Mouse (Mus musculus) thymus, postnatal 0 days (tissue): ENCODE results near the gene Hist1h4c. TPM values are rescaled to one million over a fixed set of nuclear protein-coding genes. Genes with fewer than 3 reads are reported as not detected.
A peak's percentile ranks its signal among the peaks of the same experiment; 100 is the strongest.
"Not testable (repeated sequence)": the region's sequence is repeated elsewhere in the genome, so short reads cannot be mapped to it uniquely, and the experiment has no call there.

Source experiments
- DNase-seq: peaks from one replicate; pipeline ENCODE4 v3.0.0-alpha.2; 2015; ENCODE audit warnings: low spot score
- polyA plus RNA-seq: library from polyadenylated mRNA; unstranded; fragments of >200 nt; fragmentation: Nextera tagmentation; extraction: Ambion mirVana; gene quantifications from 2 replicates; pipeline ENCODE4 v1.2.1, GENCODE M21; 2015

Gene Hist1h4c
- polyA plus RNA-seq, 1 experiment from 2014 or later = 29.5 TPM

DNA sequence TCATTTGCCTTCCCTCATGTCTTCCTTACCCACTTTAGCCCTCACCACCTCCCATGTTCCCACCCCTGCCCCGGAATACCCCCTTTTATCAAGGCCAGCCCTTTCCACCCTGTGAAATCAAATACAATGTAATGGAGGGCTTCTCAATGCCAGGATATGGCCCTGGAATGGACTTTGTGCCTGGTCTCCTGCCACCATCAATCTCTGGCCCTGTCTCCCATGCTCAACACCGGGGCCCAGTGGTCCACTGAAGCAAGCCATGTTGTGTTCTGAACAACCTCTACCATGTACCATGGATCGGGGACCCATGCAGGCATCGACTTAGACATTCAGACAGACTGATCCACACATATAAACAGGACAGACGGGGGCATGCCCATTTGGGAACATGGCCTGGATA is 31.5 kb upstream of the Hist1h4c start:
- DNase-seq = no peak

DNA sequence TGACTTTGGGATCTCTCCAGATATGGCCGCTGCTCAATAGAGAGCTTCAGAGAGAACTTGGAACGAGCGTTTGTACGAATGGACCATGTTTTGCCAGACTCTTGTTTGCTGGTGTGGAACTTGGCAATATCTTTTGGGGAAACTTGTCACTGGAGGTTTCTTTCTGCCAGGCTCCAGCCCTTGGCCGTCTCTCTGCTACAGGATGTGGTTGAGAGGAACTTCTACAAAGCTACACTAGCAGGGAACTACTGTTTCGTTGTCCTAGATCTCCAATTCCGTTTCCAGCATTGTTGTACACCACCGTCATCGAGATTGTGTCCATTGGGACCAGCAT is 30.9 kb upstream of the Hist1h4c start:
- peak; percentile 63 for DNase-seq

GRCm38 (mm10) chr13:23728472-23729191 is 30.4 kb upstream of the Hist1h4c start:
- no peak for DNase-seq

DNA sequence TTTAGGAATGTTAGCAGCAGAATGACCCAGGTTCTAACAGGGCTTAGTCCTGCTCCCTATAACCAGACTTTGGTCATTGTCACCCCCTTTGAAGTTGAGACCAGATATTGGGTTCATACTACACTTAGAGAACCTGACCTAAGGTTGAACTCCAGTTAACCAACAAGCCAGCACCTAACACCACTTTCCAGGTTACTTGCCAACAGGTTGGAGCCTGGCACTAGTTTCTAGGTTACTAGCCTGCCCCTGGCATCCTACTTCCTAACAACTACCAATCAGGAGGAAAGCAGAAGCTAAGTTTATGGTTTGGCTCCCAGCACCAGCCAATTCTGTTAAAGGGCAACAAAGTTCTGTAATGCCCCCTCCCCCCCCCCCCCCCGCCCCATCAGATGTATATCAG is 27.0 kb upstream of the Hist1h4c start:
- DNase-seq = no peak

- no peak for DNase-seq
Observed at GRCm38 (mm10) chr13:23724239-23724638, 26.0 kb upstream of the Hist1h4c start.

DNA sequence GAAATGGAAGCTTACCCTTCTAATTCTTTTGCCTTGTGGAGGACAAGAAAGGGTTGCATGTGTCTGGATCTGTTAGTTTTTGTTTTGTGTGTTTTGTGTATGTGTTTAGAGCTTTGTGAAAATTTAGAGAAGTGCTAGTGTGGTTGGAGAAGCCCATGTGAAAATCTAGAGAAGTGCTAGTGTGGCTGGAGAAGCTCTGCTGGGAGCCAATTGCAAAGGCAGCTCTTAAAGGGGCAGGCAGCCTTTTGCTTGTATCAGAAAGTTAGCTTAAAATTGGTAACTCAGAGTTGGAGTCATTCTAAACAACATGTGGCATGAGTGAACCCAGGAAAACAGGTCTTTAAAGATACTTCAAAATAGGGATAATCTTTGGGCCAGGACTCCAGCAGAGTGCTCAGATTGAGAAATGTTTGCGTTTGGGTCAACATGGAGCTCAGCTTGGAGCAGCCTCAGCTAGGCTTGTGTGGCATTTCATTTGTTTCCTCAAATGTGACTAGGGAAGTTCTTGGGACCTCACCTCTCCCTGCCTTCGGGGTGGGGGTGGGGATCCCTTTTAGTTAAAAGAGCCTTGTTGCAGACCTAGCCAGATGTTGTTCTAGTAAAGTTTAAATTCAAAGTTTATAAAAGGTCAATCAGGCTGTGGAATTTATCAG is 19.5 kb upstream of the Hist1h4c start:
- not testable (repeated sequence) for DNase-seq

DNA sequence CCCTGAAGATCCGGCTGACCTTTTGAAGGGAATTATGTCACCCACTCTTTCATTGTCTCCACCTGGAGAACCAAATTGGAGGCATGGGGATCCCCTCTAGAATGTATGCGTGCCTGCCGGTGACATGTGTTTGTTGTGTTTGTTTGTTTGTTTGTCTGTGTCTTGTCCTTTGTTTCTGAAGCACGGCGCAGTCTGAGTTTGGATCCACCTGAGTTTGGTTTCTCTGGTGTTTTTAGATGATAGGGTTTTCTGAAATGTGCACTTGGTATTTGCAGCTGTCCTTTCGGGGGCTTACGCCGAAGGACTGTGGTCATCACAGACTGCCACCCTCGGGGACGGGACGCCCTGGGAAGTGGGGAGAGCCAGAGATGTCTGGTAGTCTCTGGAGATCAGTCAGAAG is 18.9 kb upstream of the Hist1h4c start:
- DNase-seq = no peak

DNA sequence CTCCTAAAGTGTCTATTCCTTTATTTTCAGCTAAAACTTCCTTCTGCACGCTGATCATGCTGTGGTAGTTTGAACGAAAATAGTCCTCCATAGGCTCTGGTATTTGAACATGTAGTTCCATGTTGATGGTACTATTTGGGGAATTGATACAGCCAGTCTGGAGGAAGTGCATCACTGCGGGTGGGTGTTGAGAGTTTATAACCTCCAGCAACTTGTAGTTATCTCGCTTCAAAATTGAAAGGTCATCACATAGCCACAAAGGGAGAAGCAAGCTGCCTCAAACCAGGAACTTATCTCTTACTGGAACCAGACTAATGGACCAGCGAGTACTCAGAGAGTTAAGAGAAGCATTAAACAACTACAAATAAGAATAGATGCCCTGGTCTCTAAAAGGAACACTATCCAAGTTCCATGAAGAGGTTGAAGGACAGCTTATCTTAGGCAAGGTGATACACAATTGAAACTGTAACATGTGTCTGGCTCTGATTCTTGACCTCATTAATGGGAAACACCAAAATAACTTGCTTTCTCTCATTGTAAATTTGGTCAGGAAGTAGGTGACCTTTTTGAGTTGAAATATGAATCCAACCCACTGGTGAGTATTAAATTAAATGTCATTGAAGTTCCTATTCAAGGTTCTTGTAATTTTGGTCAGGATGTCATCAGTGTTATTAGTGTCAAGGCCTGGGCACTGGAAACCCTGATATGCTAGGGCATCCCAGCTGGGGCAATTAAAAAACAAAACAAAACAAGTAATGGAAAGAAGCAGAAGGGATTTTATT is 18.2 kb upstream of the Hist1h4c start:
- DNase-seq = no peak

DNA sequence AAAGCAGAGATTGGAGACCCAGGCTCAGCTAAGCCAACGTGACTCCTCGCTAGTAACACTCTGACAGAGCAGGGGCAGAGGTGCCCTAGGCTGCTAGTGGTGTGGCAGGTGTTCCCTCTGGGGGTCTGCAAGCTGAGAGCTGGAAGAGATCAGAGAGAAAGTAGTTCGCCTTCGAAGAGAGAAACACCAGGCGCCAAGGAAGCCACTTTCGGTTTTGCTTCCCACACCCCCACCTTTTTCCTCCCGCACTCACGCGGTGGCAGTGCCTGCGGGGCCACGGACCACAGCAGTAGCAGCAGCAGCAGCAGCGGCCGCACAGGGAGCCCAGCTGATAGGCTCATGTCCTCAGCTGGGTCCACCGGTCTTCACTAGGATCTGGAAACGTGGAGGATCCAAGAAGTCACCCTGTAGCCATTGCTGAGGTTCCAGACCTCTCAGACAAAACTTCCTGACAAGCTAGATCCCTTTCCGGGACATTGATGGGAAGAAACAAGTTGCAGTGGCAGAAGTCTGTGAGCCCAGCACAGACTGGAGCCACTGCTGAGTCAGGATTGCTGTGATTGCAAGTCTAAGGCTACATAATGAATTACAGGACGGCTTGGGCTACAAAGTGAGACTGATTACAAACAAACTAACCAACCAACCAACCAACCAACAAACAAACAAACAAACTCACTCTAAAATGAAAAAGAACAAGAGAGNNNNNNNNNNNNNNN is 12.3 kb upstream of the Hist1h4c start, which contains the start of gene Hfe:
TSS of gene Hfe (minus strand) at position 481 of the 716 bp plus-strand sequence.
- DNase-seq = peak; percentile 82

GRCm38 (mm10) chr13:23709714-23710373 is 11.6 kb upstream of the Hist1h4c start:
- no peak for DNase-seq

GRCm38 (mm10) chr13:23708654-23709053 is 10.4 kb upstream of the Hist1h4c start:
- no peak for DNase-seq

- no peak for DNase-seq
Observed at GRCm38 (mm10) chr13:23708041-23708440, 9.8 kb upstream of the Hist1h4c start.

DNA sequence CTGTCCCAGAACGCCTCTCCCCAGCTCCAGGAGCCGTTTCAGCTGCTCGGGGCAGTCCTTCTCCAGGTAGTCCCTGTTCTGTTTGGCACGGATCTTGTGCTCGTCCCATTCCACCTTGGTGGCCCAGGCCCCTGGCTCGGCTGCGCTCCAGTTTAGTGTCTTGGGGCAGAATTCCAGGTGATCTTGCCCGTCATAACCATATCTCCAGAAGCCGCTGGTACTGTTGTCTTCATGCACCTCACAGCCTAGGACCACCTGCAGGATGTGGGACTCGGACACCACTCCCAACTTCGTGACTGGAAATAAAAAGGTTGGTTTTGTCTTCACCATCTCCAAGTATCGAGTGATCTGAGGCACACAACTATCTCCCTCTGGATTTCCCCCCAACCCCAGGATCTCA is 8.5 kb upstream of the Hist1h4c start:
- no peak for DNase-seq

DNA sequence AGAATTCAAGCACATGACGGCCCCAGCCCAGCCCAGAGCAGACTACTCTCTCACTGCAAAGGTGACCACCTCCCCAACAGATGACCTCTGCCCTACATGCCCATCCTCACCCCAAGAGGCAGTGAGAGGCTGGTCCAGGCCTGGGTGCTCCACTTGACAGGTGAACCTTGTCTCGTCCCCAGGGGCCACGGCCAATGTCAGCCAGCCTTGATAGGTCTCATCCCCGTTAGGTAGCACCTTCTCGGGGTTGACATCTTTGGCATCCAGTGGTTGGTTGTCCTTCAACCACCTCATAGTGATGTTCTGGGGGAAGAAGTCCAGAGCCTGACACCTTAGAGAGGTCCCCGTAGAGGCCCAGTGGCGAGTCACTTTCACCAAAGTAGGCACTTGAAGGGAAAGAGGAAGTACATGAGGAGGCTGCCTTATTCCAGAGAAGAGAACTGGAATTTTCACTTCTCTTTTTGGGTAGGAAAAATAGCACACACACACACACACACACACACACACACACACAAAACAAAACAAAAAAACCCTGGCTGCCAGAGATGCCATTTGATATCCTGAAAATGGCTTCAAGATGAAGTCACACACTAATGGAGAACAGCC is 7.6 kb upstream of the Hist1h4c start:
- DNase-seq = no peak

GRCm38 (mm10) chr13:23702801-23703200 is 4.5 kb upstream of the Hist1h4c start:
- not testable (repeated sequence) for DNase-seq

GRCm38 (mm10) chr13:23702220-23702619 is 4.0 kb upstream of the Hist1h4c start:
- DNase-seq = no peak

DNA sequence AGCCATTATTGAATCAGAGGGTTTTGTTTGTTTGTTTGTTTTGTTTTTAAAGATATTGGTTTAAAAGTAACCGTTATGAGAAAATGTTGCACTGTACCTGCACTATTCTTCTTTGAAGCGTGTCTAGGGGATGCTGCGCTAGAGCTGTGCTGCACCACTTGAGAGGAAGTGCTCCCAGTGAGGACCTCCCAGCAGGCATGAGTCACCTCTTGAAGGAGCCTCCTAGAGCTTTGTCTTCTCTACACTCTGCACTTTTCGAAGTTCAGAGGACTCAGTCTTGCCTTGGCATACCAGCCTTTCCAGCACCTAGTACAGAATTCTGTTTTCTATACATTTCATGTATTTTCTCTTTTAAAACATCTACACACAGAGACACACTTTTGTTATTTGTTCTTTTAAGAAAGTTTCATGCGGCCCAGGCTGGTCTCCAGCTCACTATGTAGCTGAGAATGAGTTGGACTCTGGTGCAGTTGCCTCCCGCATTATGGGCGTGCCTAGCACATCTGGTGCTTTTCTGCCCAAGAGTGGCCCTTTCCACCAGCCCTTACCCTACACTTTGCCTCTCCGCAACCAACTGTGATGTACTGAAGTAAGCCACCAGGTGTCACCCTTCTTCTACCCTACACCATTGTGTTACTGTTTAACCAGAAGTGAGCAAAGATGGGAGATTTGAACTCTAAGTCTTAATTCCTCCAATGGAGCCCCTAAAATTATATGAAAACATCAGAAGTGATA is 2.7 kb upstream of the Hist1h4c start:
- peak; percentile 85 for DNase-seq

GRCm38 (mm10) chr13:23699767-23700166 is 1.5 kb upstream of the Hist1h4c start:
- DNase-seq = no peak

- no peak for DNase-seq
Observed at GRCm38 (mm10) chr13:23698996-23699395, 742 bp upstream of the Hist1h4c start.
